Mouse (Mus musculus) olfactory bulb, adult 2 months (tissue): ENCODE results near the gene Slc16a3. TPM values are rescaled to one million over a fixed set of nuclear protein-coding genes. Genes with fewer than 3 reads are reported as not detected.

Experiments used
- H3K27ac ChIP-seq: fragments of 200-500 bp; 2 replicates; pipeline ENCODE4 v1.5.1; 2012; ENCODE audit warnings: low read depth, low read length; ENCODE audit not compliant: insufficient read depth
- H3K4me1 ChIP-seq: fragments of 200-500 bp; 2 replicates; pipeline ENCODE4 v1.6.1; 2012; ENCODE audit warnings: low read length; ENCODE audit not compliant: control insufficient read depth, insufficient read depth
- H3K4me3 ChIP-seq: fragments of 200-500 bp; 2 replicates; pipeline ENCODE4 v1.5.1; 2012; ENCODE audit warnings: mild to moderate bottlenecking, low read depth, low read length, moderate library complexity; ENCODE audit not compliant: insufficient read depth
- CTCF ChIP-seq: fragments of 200-500 bp; IDR thresholded peaks from 2 replicates; pipeline ENCODE4 v1.5.1; 2012; ENCODE audit warnings: low read depth, mild to moderate bottlenecking, low read length, moderate library complexity; ENCODE audit not compliant: insufficient read depth
- POLR2A ChIP-seq: fragments of 200-500 bp; IDR thresholded peaks from 2 replicates; pipeline ENCODE4 v1.6.1; 2012; ENCODE audit warnings: mild to moderate bottlenecking, low read depth, low read length, moderate library complexity; ENCODE audit not compliant: insufficient read depth
- WGBS: fragments of 180-500 bp; shearing (Covaris S2); methylation state at CpG from one replicate; pipeline ENCODE4 v1.1.7; 2018; 5-methylcytosine and 5-hydroxymethylcytosine counted together
- polyA plus RNA-seq: library from polyadenylated mRNA; stranded (reverse); fragments of >200 nt; gene quantifications from 2 replicates; pipeline ENCODE4 v1.2.4, GENCODE M21; 2012; ENCODE audit warnings: low replicate concordance; ENCODE audit not compliant: missing spikeins, insufficient read depth, insufficient read length

Gene Slc16a3
- polyA plus RNA-seq, 1 experiment = not detected

- H3K27ac ChIP-seq = no peak overlapping the region
- 56% methylated on average over 10 of the region's 10 CpGs for WGBS
- peaks cover 14% of the 10 kb centered on the region for H3K4me1 ChIP-seq
- TF ChIP-seq POLR2A (no peak), CTCF (no peak)
- no peak overlapping the region for H3K4me3 ChIP-seq
Measured at GRCm38 (mm10) chr11:120964195-120965157, 16.2 kb downstream of the Slc16a3 start.

- Histone ChIP-seq H3K4me1 (peaks cover 15% of the 10 kb centered on the region), H3K27ac (no peak overlapping the region), H3K4me3 (no peak overlapping the region)
- TF ChIP-seq POLR2A = no peak
- no peak for TF ChIP-seq CTCF
- 67% methylated on average over 4 of the region's 4 CpGs for WGBS
Measured at GRCm38 (mm10) chr11:120965587-120965986, 17.3 kb downstream of the Slc16a3 start.

- 78% methylated on average over 5 of the region's 5 CpGs for WGBS
- peaks cover 14% of the 10 kb centered on the region for H3K4me1 ChIP-seq
- H3K27ac ChIP-seq = no peak overlapping the region
- H3K4me3 ChIP-seq = no peak overlapping the region
- TF ChIP-seq POLR2A = no peak
- no peak for TF ChIP-seq CTCF
Measured at GRCm38 (mm10) chr11:120969742-120970141, 21.5 kb downstream of the Slc16a3 start.

- peaks cover 8% of the 10 kb centered on the region for H3K4me1 ChIP-seq
- 92% methylated on average over 5 of the region's 5 CpGs for WGBS
- TF ChIP-seq POLR2A = no peak
- TF ChIP-seq CTCF = no peak
- H3K4me3 ChIP-seq = no peak overlapping the region
- no peak overlapping the region for H3K27ac ChIP-seq
Measured at GRCm38 (mm10) chr11:120971237-120971636, 23.0 kb downstream of the Slc16a3 start.

- H3K4me3 ChIP-seq = no peak overlapping the region
- 48% methylated on average over 6 of the region's 6 CpGs for WGBS
- no peak for TF ChIP-seq POLR2A
- no peak for TF ChIP-seq CTCF
- no peak overlapping the region for H3K27ac ChIP-seq
- H3K4me1 ChIP-seq = peaks cover 6% of the 10 kb centered on the region
Measured at GRCm38 (mm10) chr11:120973318-120973717, 25.0 kb downstream of the Slc16a3 start.

GRCm38 (mm10) chr11:120979711-120980426, 31.6 kb downstream of the Slc16a3 start:
- peaks cover 7% of the 10 kb centered on the region for H3K4me1 ChIP-seq
- 78% methylated on average over 8 of the region's 8 CpGs for WGBS
- no peak overlapping the region for H3K4me3 ChIP-seq
- no peak for TF ChIP-seq POLR2A
- TF ChIP-seq CTCF = no peak
- H3K27ac ChIP-seq = no peak overlapping the region

- peaks cover 7% of the 10 kb centered on the region for H3K4me1 ChIP-seq
- no peak overlapping the region for H3K4me3 ChIP-seq
- WGBS = 71% methylated on average over 9 of the region's 9 CpGs
- TF ChIP-seq CTCF (no peak), POLR2A (no peak)
- H3K27ac ChIP-seq = no peak overlapping the region
Measured at GRCm38 (mm10) chr11:120980427-120981035, 32.3 kb downstream of the Slc16a3 start.

GRCm38 (mm10) chr11:120981661-120982060, 33.4 kb downstream of the Slc16a3 start:
- peaks cover 7% of the 10 kb centered on the region for H3K4me1 ChIP-seq
- H3K4me3 ChIP-seq = no peak overlapping the region
- TF ChIP-seq POLR2A = no peak
- TF ChIP-seq CTCF = no peak
- no peak overlapping the region for H3K27ac ChIP-seq
- WGBS = 57% methylated on average over 4 of the region's 4 CpGs

GRCm38 (mm10) chr11:120982459-120982858, 34.2 kb downstream of the Slc16a3 start:
- TF ChIP-seq POLR2A (no peak), CTCF (no peak)
- H3K27ac ChIP-seq = no peak overlapping the region
- peaks cover 7% of the 10 kb centered on the region for H3K4me1 ChIP-seq
- H3K4me3 ChIP-seq = no peak overlapping the region
